Mouse (Mus musculus): Measurements from ENCODE around the gene Bcar3. TPM values are rescaled to one million over a fixed set of nuclear protein-coding genes. Genes with fewer than 3 reads are reported as not detected.

The Bcar3 gene
- polyA plus RNA-seq, 1 experiment, result 47.6 TPM

DNA sequence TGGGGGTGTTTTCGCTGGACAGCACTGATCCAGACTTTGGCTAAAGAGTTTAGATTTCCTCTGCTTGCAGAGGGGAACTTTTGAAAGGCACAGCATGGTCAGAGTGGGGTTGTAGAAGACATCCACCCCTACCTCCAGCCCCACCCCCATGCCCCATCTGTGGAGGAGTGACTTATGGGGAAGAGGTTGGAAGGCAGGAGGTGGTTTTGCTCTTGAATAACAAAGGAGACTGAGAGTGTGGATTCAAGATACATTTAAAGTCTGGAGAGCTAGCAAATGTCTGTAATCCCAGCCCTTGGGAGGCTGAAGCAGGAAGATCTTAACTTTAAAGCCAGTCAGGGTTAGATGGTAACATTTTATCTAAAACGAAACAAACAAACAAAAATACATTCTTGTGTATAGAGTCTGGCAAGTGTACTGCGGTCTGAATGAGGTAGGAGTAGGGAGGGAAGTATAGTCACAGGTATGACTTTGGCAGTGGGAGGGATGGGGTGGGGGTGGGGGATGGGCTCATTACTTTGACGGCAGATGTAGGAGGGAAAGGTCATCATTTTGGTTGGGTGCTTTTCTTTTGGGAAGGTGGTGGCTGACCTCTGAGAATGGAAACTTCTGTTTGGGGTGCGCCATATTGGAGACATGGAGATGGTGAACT lies 140.2 kb downstream of the Bcar3 start:
- WGBS, result 91% methylated on average over 5 of the region's 5 CpGs
- Histone ChIP-seq H3K4me1 (ENCODE audit: control insufficient read depth, insufficient read depth, low read length) (peaks cover 3% of the 10 kb centered on the region), H3K4me3 (replicated peaks; ENCODE audit: extremely low read depth, low read depth, low read length) (no peak overlapping the region)
- no peak for TF ChIP-seq CTCF (IDR thresholded peaks at IDR 0.05; ENCODE audit: insufficient read depth, low read length)
- TF ChIP-seq POLR2A (IDR thresholded peaks at IDR 0.05; ENCODE audit: borderline replicate concordance, extremely low read depth, low read depth, low read length), result no peak
- no peak for DNase-seq

DNA sequence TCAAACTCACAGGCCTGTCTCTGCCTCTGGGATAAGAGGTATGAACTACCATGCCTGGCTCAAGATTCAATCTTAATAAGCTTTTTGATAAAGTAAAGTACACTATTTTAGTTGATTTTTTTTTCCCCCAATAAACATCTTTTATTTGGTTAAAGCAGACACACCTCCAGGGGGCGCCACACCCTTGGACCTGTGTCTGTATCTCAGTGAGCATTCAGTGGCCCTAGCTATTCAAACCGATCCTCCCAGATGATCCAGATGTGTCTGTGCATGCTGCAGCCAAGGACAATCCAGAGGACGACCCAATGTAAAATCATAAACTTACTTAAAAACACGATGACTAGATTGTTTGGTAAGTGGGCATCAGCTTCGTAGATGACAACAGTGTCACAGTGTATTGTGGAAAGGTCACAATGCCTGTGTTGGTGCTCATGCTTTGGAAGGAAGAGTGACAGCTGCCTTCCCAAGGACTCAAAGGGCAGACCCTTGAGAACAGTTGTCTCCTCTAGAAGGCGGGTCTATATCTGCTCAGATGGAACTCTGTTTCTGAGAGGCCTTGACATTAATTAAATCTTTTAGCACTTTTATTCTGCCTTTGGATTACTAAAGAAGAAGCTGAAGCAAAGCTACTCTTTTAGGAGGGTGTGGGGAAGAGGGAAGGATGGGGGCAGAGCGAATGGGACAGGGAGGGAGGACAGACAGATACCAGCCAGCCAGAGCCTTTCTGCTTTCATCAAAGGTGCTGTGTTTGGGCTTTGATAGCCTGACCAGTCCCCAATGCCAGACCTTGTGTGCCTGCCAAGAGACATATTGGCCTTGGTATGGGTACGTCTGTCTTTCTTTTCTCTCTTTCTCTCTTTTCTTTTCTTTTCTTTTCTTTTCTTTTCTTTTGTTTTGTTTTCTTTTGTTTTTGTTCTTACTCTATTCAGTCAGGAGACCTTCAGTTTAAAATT lies 141.3 kb downstream of the Bcar3 start:
- H3K4me1 ChIP-seq (ENCODE audit: control insufficient read depth, insufficient read depth, low read length), result peaks cover 3% of the 10 kb centered on the region
- no peak for DNase-seq
- H3K4me3 ChIP-seq (replicated peaks; ENCODE audit: extremely low read depth, low read depth, low read length), result no peak overlapping the region
- TF ChIP-seq POLR2A (IDR thresholded peaks at IDR 0.05; ENCODE audit: borderline replicate concordance, extremely low read depth, low read depth, low read length) (no peak), CTCF (IDR thresholded peaks at IDR 0.05; ENCODE audit: insufficient read depth, low read length) (no peak)
- 92% methylated on average over 8 of the region's 8 CpGs for WGBS

DNA sequence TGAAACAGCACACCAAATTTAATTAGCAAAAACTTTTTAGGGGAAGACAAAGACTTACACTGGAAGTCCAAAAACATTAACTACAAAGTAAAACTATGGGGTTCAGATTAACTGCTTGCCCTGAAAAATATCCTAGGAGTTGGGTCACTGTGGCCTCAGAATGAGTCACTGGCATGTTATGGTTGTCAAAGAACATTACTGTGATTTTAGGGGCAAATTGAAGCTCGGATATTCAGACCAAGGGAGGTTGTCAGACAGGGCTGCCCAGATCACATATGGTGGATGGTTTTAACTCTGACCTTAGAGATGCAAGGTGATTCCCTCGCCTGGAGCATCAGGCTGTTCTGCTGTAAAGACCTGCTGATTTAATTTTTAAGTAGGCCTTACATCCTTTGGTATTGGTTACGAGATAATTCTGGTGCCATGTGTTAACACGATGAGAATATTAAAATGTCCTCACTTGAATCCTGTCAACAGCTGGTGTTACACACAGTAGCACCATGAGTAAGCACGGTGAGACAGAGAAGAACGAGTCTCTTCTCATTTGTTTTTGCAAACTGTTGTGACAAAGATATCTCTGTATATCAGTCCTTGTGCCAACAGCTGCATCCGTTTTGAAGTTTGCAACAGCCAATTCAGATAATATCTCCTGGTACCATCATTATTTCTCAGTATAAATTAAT lies 144.3 kb downstream of the Bcar3 start:
- Histone ChIP-seq H3K4me1 (ENCODE audit: control insufficient read depth, insufficient read depth, low read length) (no peaks in the 10 kb centered on the region; the same call in 1 of the 2 replicates), H3K4me3 (replicated peaks; ENCODE audit: extremely low read depth, low read depth, low read length) (no peak overlapping the region)
- TF ChIP-seq POLR2A (IDR thresholded peaks at IDR 0.05; ENCODE audit: borderline replicate concordance, extremely low read depth, low read depth, low read length) (no peak), CTCF (IDR thresholded peaks at IDR 0.05; ENCODE audit: insufficient read depth, low read length) (no peak)
- DNase-seq, result no peak
- 52% methylated on average over 7 of the region's 7 CpGs for WGBS

DNA sequence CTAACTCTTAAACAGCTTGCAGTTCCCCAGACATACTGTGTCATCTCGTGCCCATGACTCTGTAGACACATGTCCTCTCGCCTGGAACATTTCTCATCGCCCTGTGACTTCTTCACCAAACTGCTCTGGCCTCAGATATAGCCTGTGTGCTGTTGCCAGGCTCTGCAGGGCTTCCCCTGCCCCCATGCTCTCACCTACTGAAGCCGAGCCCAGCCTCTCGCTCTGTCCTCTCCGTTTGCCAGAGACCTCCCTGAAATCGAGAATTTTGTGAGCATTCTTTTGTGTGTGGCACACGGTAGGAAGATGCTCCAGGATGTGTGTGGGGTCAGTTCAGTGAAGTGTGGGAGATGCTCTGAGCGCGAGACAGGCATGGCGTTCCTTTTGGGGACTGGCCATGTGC lies 151.8 kb downstream of the Bcar3 start:
- no peak for DNase-seq
- Histone ChIP-seq H3K4me3 (replicated peaks; ENCODE audit: extremely low read depth, low read depth, low read length) (no peak overlapping the region), H3K4me1 (ENCODE audit: control insufficient read depth, insufficient read depth, low read length) (no peaks in the 10 kb centered on the region)
- TF ChIP-seq CTCF (IDR thresholded peaks at IDR 0.05; ENCODE audit: insufficient read depth, low read length), result no peak
- no peak for TF ChIP-seq POLR2A (IDR thresholded peaks at IDR 0.05; ENCODE audit: borderline replicate concordance, extremely low read depth, low read depth, low read length)
- 89% methylated on average over 11 of the region's 11 CpGs for WGBS

DNA sequence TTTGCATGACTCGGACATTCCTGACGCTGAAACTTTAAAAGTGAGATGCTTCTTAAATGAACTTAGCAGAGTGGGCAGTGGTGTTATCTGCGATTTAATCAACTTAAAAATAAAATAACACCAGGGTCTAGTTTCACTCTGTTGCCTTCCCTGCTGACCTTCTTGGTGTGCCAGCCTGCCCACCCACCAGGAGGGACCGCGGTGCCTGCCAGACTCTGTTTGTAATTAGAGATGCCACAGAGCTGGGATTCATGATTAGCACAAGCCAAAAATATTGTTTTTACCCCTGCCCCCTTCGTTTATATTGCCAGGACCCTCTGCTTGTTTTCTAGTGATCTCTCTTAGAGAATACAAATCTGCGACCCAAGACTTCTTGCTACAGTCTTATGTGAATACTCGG lies 152.7 kb downstream of the Bcar3 start:
- WGBS, result 74% methylated on average over 8 of the region's 8 CpGs
- no peak for DNase-seq
- Histone ChIP-seq H3K4me1 (ENCODE audit: control insufficient read depth, insufficient read depth, low read length) (no peaks in the 10 kb centered on the region), H3K4me3 (replicated peaks; ENCODE audit: extremely low read depth, low read depth, low read length) (no peak overlapping the region)
- TF ChIP-seq CTCF (IDR thresholded peaks at IDR 0.05; ENCODE audit: insufficient read depth, low read length), result no peak

DNA sequence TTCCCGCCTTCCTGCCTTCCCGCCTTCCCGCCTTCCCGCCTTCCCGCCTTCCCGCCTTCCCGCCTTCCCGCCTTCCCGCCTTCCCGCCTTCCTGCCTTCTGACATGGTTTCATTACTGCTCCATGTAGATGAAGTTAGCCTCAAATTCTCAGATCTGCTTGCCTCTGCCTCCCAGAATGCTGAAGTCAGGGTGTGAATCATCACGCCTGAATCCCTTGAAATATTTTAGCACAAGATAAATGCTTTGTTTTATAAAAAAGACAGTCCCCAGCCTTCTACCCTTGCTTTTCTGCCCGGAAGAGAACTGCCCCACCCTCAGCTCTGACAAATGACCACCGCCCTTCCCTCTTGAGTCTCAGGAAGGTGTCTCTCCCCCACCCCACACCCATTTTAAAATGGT lies 154.3 kb downstream of the Bcar3 start:
- H3K4me1 ChIP-seq (ENCODE audit: control insufficient read depth, insufficient read depth, low read length), result no peaks in the 10 kb centered on the region
- no peak for DNase-seq
- 98% methylated on average over 13 of the region's 13 CpGs for WGBS
- H3K4me3 ChIP-seq (replicated peaks; ENCODE audit: extremely low read depth, low read depth, low read length), result no peak overlapping the region
- no peak for TF ChIP-seq CTCF (IDR thresholded peaks at IDR 0.05; ENCODE audit: insufficient read depth, low read length)
- TF ChIP-seq POLR2A (IDR thresholded peaks at IDR 0.05; ENCODE audit: borderline replicate concordance, extremely low read depth, low read depth, low read length), result no peak

DNA sequence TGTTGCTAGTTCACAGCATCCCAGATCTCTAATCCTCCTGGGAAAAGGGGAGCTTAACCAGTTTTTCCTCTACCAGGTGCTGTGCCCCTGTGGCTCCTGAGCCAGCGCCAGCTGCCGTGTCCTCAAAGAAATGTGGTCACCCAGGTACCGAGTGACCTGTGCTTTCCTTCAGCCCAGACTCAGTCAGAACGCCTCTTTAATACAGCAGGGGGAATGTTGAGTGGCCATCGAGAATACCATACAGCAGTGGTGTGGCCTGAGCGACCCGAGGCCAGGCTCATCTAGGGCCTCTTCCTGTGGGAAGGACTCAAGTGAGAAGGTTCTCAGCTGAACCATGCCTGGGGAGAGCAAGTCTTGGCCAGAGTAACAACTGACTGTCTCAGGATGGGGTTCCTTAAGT lies 156.1 kb downstream of the Bcar3 start:
- no peak for DNase-seq
- TF ChIP-seq POLR2A (IDR thresholded peaks at IDR 0.05; ENCODE audit: borderline replicate concordance, extremely low read depth, low read depth, low read length) (no peak), CTCF (IDR thresholded peaks at IDR 0.05; ENCODE audit: insufficient read depth, low read length) (no peak)
- no peak overlapping the region for H3K4me3 ChIP-seq (replicated peaks; ENCODE audit: extremely low read depth, low read depth, low read length)
- WGBS, result 76% methylated on average over 7 of the region's 7 CpGs
- no peaks in the 10 kb centered on the region for H3K4me1 ChIP-seq (ENCODE audit: control insufficient read depth, insufficient read depth, low read length)

DNA sequence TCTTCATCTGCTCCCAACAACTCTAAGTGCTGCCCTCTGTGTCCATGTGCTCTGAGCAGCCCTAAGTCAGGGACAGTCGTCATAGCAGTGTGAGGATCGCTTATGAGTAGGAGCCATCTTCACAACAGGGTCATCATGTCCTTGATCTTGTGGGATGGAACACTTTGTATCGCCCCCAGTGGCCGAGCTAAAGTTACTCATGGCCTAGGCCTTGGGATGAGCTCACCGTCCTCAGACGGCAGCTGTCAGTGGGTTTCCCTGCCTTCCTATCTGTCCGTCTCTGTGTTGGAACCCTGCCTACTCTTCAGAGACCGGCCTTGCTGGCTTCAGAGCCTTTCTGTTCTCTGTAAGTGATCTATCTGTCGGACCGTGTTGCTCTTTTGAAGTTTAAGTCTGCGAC lies 159.9 kb downstream of the Bcar3 start:
- no peak for DNase-seq
- H3K4me3 ChIP-seq (replicated peaks; ENCODE audit: extremely low read depth, low read depth, low read length), result no peak overlapping the region
- H3K4me1 ChIP-seq (ENCODE audit: control insufficient read depth, insufficient read depth, low read length), result no peaks in the 10 kb centered on the region
- WGBS, result 87% methylated on average over 11 of the region's 11 CpGs
- TF ChIP-seq CTCF (IDR thresholded peaks at IDR 0.05; ENCODE audit: insufficient read depth, low read length) (no peak), POLR2A (IDR thresholded peaks at IDR 0.05; ENCODE audit: borderline replicate concordance, extremely low read depth, low read depth, low read length) (no peak)

DNA sequence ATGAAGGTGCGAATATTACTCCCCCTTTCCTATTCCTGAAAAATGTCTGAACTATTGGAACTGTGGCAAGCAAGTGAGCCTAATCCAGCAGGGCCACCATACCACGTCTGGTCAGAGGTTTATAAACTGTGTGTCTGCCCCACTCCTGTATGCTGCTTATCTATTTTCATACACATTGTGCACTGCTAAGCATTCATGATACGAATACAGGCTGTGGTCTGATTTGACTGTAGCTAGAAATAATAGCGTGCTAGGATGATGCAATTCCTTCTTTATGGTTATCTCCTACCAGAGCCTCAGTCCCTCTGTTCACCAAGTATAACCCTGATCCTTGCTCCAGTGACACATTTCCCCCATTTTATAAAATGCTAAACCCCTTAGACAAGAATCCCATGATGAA lies 162.2 kb downstream of the Bcar3 start:
- no peak for TF ChIP-seq POLR2A (IDR thresholded peaks at IDR 0.05; ENCODE audit: borderline replicate concordance, extremely low read depth, low read depth, low read length)
- TF ChIP-seq CTCF (IDR thresholded peaks at IDR 0.05; ENCODE audit: insufficient read depth, low read length), result no peak
- Histone ChIP-seq H3K4me1 (ENCODE audit: control insufficient read depth, insufficient read depth, low read length) (0 out of 2 replicates have a peak, but pooled peaks cover 3% of the 10 kb centered on the region), H3K4me3 (replicated peaks; ENCODE audit: extremely low read depth, low read depth, low read length) (no peak overlapping the region)
- WGBS, result 85% methylated on average over 4 of the region's 4 CpGs
- no peak for DNase-seq

Measured in lung, adult 2 months (tissue).